Mouse (Mus musculus) MEL (cell line): Measurements from ENCODE around the gene Bcar1.

Experiments
- CTCF ChIP-seq, 3 experiments: IDR thresholded peaks in 2 of 3; conservative IDR thresholded peaks in 1 of 3; 2 replicates each; pipeline ENCODE4 v1.5.1; 2011 to 2012; ENCODE audit warnings: low read length in 3 of 3, low read depth in 2 of 3, mild to moderate bottlenecking in 2 of 3, improper control_type of control experiment in 1 of 3, inconsistent platforms in 1 of 3, mixed read lengths in 1 of 3, moderate library complexity in 1 of 3; ENCODE audit not compliant: control insufficient read depth in 1 of 3, insufficient read depth in 1 of 3, poor library complexity in 1 of 3, severe bottlenecking in 1 of 3
- EP300 ChIP-seq, 2 experiments: IDR thresholded peaks; 2 replicates each; pipeline ENCODE4 v1.6.1; 2011; ENCODE audit warnings: improper control_type of control experiment in 2 of 2, low read length in 2 of 2, low read depth in 1 of 2, mild to moderate bottlenecking in 1 of 2
- GATA1 ChIP-seq: IDR thresholded peaks from 2 replicates; pipeline ENCODE4 v1.6.1; 2011; ENCODE audit warnings: low read depth, low read length, improper control_type of control experiment
- HCFC1 ChIP-seq: IDR thresholded peaks from 2 replicates; pipeline ENCODE4 v1.6.1; 2012; ENCODE audit warnings: low read depth, mild to moderate bottlenecking, inconsistent platforms, low read length, improper control_type of control experiment, moderate library complexity
- MAZ ChIP-seq: IDR thresholded peaks from 2 replicates; pipeline ENCODE4 v1.6.1; 2012; ENCODE audit warnings: low read depth, mild to moderate bottlenecking, inconsistent platforms, low read length, improper control_type of control experiment
- POLR2A ChIP-seq, 2 experiments: IDR thresholded peaks; 2 replicates each; pipeline ENCODE4 v1.6.1; 2011 to 2012; ENCODE audit warnings: low read length in 2 of 2, mild to moderate bottlenecking in 2 of 2, control low read depth in 1 of 2, improper control_type of control experiment in 1 of 2, low read depth in 1 of 2, moderate library complexity in 1 of 2; ENCODE audit not compliant: control insufficient read depth in 1 of 2, insufficient read depth in 1 of 2, poor library complexity in 1 of 2
- POLR2AphosphoS5 ChIP-seq: IDR thresholded peaks from 2 replicates; pipeline ENCODE4 v1.6.1; 2012; ENCODE audit warnings: low read depth, borderline replicate concordance, mild to moderate bottlenecking, inconsistent platforms, low read length, moderate library complexity, mixed read lengths
- RAD21 ChIP-seq: IDR thresholded peaks from 2 replicates; pipeline ENCODE4 v1.6.1; 2011; ENCODE audit warnings: mild to moderate bottlenecking, low read depth, low read length, improper control_type of control experiment
- SIN3A ChIP-seq: IDR thresholded peaks from 2 replicates; pipeline ENCODE4 v1.6.1; 2012; ENCODE audit warnings: low read length, improper control_type of control experiment, inconsistent platforms
- TAL1 ChIP-seq: IDR thresholded peaks from 2 replicates; pipeline ENCODE4 v1.6.1; 2012; ENCODE audit warnings: mild to moderate bottlenecking, inconsistent platforms, low read length, moderate library complexity, mixed read lengths
- ZNF384 ChIP-seq: IDR thresholded peaks from 2 replicates; pipeline ENCODE4 v1.6.1; 2012; ENCODE audit warnings: low read depth, mild to moderate bottlenecking, inconsistent platforms, low read length, improper control_type of control experiment

DNA sequence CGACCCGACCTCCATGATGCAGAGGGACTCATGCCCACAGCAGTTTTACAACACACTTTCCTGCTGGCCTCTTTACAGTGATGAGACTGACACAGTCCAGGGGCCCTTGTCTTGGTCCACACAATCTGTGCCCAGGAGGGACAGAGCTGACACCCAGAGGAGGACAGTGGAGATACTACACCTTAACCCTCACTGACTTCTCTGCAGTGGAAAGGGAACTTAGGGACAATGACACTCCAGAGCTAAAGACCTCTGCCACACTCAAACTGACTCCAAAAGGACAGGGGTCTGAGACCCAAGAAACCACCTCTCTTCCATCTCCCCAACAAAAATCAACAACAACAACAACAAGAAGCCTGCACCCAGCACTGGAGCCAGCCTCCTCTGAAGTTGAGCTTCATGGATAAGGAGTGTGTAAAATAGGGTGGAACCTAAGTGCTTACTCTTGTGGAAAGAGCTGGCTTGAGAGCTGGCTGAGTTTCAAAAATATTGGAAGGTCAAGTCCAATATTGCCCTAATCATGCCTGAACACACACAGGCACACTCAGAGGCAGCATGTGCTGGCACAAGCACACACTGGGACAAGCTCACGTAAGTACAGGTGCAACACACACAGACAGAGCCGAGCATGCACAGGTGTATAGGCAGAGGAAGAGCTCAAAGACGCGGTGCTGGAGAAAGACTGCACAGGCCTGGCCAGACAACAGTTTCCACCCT lies 9.2 kb downstream of the Bcar1 start:
- TF ChIP-seq RAD21 (no peak), CTCF (IDR thresholded peaks at IDR 0.05 in 2 of 3, conservative IDR thresholded peaks at IDR 0.05 in 1 of 3; ENCODE audit: control insufficient read depth in 1 of 3, insufficient read depth in 1 of 3, low read depth in 2 of 3, low read length in 3 of 3, poor library complexity in 1 of 3, severe bottlenecking in 1 of 3) (no peak), MAZ (no peak), POLR2AphosphoS5 (no peak), EP300 (IDR thresholded peaks at IDR 0.05; ENCODE audit: low read depth in 1 of 2, low read length in 2 of 2) (no peak), ZNF384 (no peak), GATA1 (no peak), HCFC1 (no peak), SIN3A (no peak), POLR2A (IDR thresholded peaks at IDR 0.05; ENCODE audit: control insufficient read depth in 1 of 2, insufficient read depth in 1 of 2, low read depth in 1 of 2, low read length in 2 of 2, poor library complexity in 1 of 2) (no peak), TAL1 (no peak)
